Mouse (Mus musculus): Measurements from ENCODE around the gene Mfsd14a. TPM values are rescaled to one million over a fixed set of nuclear protein-coding genes. Genes with fewer than 3 reads are reported as not detected.
A peak's percentile ranks its signal among the peaks of the same experiment; 100 is the strongest.
"Not testable (repeated sequence)": the region's sequence is repeated elsewhere in the genome, so short reads cannot be mapped to it uniquely, and the experiment has no call there.

The Mfsd14a gene
- polyA plus RNA-seq, 1 experiment from 2014 or later = 84.7 TPM

GRCm38 (mm10) chr3:116681160-116681559 is 18.7 kb upstream of the Mfsd14a start, which contains the start of gene Gm43191:
Gene Gm43191, minus strand, starts transcription at chr3:116681260.
- Histone ChIP-seq H3K4me1 (replicated peaks) (no peaks in the 10 kb centered on the region), H3K9ac (replicated peaks) (no peak within 1 kb of the TSS), H3K27ac (no peak within 1 kb of the TSS), H3K27me3 (no peaks in the 10 kb centered on the region), H3K4me2 (no peak within 1 kb of the TSS), H3K36me3 (peaks cover 31% of the 10 kb centered on the region), H3K9me3 (no peaks in the 10 kb centered on the region), H3K4me3 (replicated peaks) (no peak within 1 kb of the TSS)
- ATAC-seq (ENCODE audit: insufficient number of reproducible peaks, insufficient read depth, low FRiP score, low TSS enrichment, low read depth) = no peak
- 91% methylated on average over 1 of the region's 1 CpGs for WGBS

- H3K27me3 ChIP-seq; H3K27ac ChIP-seq; H3K9ac ChIP-seq (replicated peaks); ATAC-seq (ENCODE audit: insufficient number of reproducible peaks, insufficient read depth, low FRiP score, low TSS enrichment, low read depth); H3K4me2 ChIP-seq; H3K4me1 ChIP-seq (replicated peaks); H3K36me3 ChIP-seq; H3K9me3 ChIP-seq; H3K4me3 ChIP-seq (replicated peaks): not testable (repeated sequence)
- WGBS = 91% methylated on average over 9 of the region's 9 CpGs
Measured at GRCm38 (mm10) chr3:116664281-116664680, 1.8 kb upstream of the Mfsd14a start.

DNA sequence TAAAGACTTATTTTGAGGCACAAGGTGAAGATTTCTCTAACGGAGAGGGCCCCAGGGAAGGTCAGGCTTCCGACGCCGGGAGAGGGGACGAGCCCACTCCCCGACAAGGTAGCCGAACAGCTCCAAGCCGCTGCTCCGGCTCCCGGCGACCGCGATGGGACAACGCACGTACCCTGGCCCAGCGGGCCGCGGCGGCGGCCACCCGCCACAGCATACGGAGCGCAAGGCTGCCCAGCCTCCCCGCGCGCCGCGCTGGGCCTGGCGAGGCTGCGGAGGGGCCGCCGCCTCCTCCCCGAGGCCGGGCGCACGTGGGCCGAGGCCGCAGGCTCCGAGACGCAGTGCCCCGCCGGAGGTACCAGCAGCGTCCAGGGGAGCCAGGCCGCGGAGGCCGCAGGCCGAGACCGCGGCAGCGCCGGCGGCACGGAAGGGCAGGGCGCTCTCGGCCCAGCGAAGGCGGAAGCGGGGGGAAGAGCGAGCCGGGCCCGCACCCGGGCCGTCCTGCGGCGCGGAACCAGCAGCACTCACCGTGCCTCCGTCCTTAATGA is 535 bp downstream of the Mfsd14a start:
- Histone ChIP-seq H3K4me1 (replicated peaks) (peaks cover 12% of the 10 kb centered on the region), H3K27ac (peak overlapping the region; percentile 97), H3K36me3 (no peaks in the 10 kb centered on the region), H3K4me2 (peak overlapping the region; percentile 69), H3K27me3 (no peaks in the 10 kb centered on the region), H3K4me3 (replicated peaks) (peak overlapping the region; percentile 99), H3K9me3 (no peaks in the 10 kb centered on the region), H3K9ac (replicated peaks) (peak overlapping the region; percentile 99)
- ATAC-seq (ENCODE audit: insufficient number of reproducible peaks, insufficient read depth, low FRiP score, low TSS enrichment, low read depth) = peak; percentile 87
- under 1% methylated on average over 68 of the region's 68 CpGs for WGBS

DNA sequence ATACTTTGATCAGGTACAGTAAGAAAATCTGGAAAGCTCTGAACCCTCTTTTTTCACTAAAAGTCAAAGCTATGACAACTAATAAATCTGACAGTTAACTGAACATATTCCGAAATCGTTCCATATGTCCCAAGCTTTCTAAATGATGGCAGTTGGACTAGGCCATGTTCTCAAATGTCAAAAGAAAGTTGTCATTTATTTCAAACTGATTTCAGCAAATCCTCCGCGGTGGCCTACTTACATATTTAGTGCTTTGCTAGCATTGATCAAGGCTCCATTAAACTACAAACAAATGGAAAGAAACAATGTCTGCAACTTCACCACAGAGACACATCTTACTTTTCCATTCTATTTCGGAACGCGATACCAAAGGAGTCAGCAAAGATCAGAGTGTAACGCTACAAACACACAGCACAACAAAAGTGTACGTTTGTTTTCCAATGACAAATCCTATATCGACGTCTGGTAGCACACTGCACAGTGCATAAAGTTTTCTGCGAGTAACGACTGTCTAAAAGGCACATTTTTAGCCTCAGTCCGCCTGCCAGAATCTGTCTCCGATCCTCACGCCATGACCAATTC is 1.1 kb downstream of the Mfsd14a start:
- ATAC-seq (ENCODE audit: insufficient number of reproducible peaks, insufficient read depth, low FRiP score, low TSS enrichment, low read depth) = no peak
- Histone ChIP-seq H3K4me3 (replicated peaks) (peak overlapping the region; percentile 99), H3K27ac (peak overlapping the region; percentile 97), H3K9ac (replicated peaks) (peak overlapping the region; percentile 99), H3K9me3 (no peaks in the 10 kb centered on the region), H3K27me3 (no peaks in the 10 kb centered on the region), H3K4me2 (peak overlapping the region; percentile 69), H3K36me3 (no peaks in the 10 kb centered on the region), H3K4me1 (replicated peaks) (peaks cover 12% of the 10 kb centered on the region)
- WGBS = 4% methylated on average over 16 of the region's 16 CpGs

- ATAC-seq (ENCODE audit: insufficient number of reproducible peaks, insufficient read depth, low FRiP score, low TSS enrichment, low read depth) = no peak
- Histone ChIP-seq H3K27ac (no peak overlapping the region), H3K36me3 (no peaks in the 10 kb centered on the region), H3K9me3 (no peaks in the 10 kb centered on the region), H3K4me3 (replicated peaks) (no peak overlapping the region), H3K9ac (replicated peaks) (no peak overlapping the region), H3K4me2 (no peak overlapping the region), H3K4me1 (replicated peaks) (peaks cover 12% of the 10 kb centered on the region), H3K27me3 (no peaks in the 10 kb centered on the region)
- 89% methylated on average over 13 of the region's 13 CpGs for WGBS
Measured at GRCm38 (mm10) chr3:116659856-116660430, 2.5 kb downstream of the Mfsd14a start.

- Histone ChIP-seq H3K27ac (no peak overlapping the region), H3K27me3 (no peaks in the 10 kb centered on the region), H3K4me2 (no peak overlapping the region), H3K4me3 (replicated peaks) (no peak overlapping the region), H3K4me1 (replicated peaks) (peaks cover 12% of the 10 kb centered on the region), H3K9me3 (no peaks in the 10 kb centered on the region), H3K9ac (replicated peaks) (no peak overlapping the region), H3K36me3 (no peaks in the 10 kb centered on the region)
- no peak for ATAC-seq (ENCODE audit: insufficient number of reproducible peaks, insufficient read depth, low FRiP score, low TSS enrichment, low read depth)
- whole genome bisulfite sequencing = 68% methylated on average over 15 of the region's 15 CpGs
Measured at GRCm38 (mm10) chr3:116658928-116659565, 3.4 kb downstream of the Mfsd14a start.

DNA sequence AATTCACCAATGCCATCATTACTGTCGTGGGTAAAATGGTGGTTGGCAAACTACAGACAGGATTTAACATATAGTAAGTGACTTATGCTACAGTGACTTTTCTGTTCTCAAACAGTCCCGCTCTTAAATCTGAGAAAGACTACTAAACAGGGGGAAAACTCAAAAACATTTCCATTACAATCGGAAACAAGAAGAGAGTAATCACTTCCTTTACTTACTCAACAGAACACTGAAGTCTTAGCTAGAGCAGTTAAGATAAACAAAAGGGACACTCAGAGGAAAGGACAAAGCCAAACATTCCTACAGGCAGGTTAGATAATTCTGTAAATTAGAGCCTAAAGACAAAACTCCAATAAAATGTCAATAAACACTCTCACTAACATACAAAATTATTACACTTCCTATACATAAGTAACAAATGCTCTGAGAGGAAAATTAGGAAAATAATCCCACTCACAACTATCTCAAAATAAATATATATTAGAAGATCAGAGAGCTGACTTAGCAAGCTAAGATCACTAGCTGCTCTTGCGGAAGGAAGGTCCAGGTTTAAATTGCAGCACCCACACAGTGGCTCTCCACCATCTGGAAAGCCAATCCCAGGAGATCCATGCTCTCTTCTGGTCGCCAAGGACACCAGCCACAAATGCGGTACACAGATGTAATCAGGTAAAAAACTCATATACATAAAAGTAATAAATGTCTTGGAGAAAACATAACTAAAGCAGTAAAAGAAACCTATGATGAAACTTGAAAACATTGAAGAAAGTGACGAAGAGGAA is 6.1 kb downstream of the Mfsd14a start:
- Histone ChIP-seq H3K9ac (replicated peaks) (no peak overlapping the region), H3K4me3 (replicated peaks) (no peak overlapping the region), H3K36me3 (no peaks in the 10 kb centered on the region), H3K9me3 (no peaks in the 10 kb centered on the region), H3K27me3 (no peaks in the 10 kb centered on the region), H3K4me1 (replicated peaks) (peaks cover 17% of the 10 kb centered on the region), H3K27ac (no peak overlapping the region), H3K4me2 (no peak overlapping the region)
- WGBS = 84% methylated on average over 7 of the region's 7 CpGs
- no peak for ATAC-seq (ENCODE audit: insufficient number of reproducible peaks, insufficient read depth, low FRiP score, low TSS enrichment, low read depth)

DNA sequence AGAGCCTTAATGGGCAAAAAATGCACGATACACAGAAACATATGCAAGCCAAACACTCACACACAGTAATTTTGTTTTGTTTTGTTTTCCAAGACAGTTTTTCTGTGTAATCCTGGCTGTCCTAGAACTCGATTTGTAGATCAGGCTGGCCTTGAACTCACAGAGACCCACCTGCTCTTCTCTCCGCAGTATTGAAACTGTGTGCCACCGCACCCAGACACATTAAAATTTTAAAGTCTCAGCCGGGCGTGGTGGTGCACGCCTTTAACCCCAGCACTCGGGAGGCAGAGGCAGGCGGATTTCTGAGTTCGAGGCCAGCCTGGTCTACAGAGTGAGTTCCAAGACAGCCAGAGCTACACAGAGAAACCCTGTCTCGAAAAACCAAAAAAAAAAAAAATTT is 8.4 kb downstream of the Mfsd14a start:
- peaks cover 16% of the 10 kb centered on the region for H3K36me3 ChIP-seq
- H3K9ac ChIP-seq (replicated peaks); H3K4me2 ChIP-seq; H3K9me3 ChIP-seq; ATAC-seq (ENCODE audit: insufficient number of reproducible peaks, insufficient read depth, low FRiP score, low TSS enrichment, low read depth); H3K4me1 ChIP-seq (replicated peaks); H3K27ac ChIP-seq; H3K4me3 ChIP-seq (replicated peaks); H3K27me3 ChIP-seq: not testable (repeated sequence)
- 93% methylated on average over 11 of the region's 11 CpGs for WGBS

- no peak overlapping the region for H3K9ac ChIP-seq (replicated peaks)
- H3K36me3 ChIP-seq = peaks cover 22% of the 10 kb centered on the region
- ATAC-seq (ENCODE audit: insufficient number of reproducible peaks, insufficient read depth, low FRiP score, low TSS enrichment, low read depth) = no peak
- no peak overlapping the region for H3K4me3 ChIP-seq (replicated peaks)
- WGBS = 82% methylated on average over 5 of the region's 5 CpGs
- no peaks in the 10 kb centered on the region for H3K9me3 ChIP-seq
- H3K4me2 ChIP-seq = no peak overlapping the region
- H3K27me3 ChIP-seq = no peaks in the 10 kb centered on the region
- no peak overlapping the region for H3K27ac ChIP-seq
- H3K4me1 ChIP-seq (replicated peaks) = peaks cover 5% of the 10 kb centered on the region; the same call in 1 of the 2 replicates
Measured at GRCm38 (mm10) chr3:116653278-116653945, 9.1 kb downstream of the Mfsd14a start.

DNA sequence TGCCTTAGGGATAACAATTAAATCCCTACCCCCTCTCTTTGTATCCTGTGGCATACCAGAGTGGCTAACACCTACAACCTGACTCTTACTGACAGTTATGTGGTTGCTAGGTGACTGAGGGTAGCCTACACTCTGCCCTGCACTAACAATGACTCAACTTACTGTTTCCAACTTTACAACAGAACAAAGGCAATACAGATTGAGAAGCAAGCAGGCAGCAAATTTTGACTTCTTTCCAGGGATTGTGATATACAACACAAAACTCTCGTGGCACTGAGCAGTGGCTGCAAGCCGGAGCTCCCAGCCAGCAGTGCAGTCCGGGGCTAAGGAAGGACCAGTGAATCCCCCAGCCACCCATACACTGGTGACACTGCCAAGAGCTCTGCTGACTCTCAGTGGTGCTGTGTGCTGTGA is 10.4 kb downstream of the Mfsd14a start:
- no peak overlapping the region for H3K4me3 ChIP-seq (replicated peaks)
- no peak overlapping the region for H3K27ac ChIP-seq
- H3K4me1 ChIP-seq (replicated peaks) = peaks cover 5% of the 10 kb centered on the region; the same call in 1 of the 2 replicates
- H3K9ac ChIP-seq (replicated peaks) = no peak overlapping the region
- H3K4me2 ChIP-seq = no peak overlapping the region
- no peaks in the 10 kb centered on the region for H3K27me3 ChIP-seq
- no peak for ATAC-seq (ENCODE audit: insufficient number of reproducible peaks, insufficient read depth, low FRiP score, low TSS enrichment, low read depth)
- WGBS = 83% methylated on average over 3 of the region's 3 CpGs
- peaks cover 29% of the 10 kb centered on the region for H3K36me3 ChIP-seq
- no peaks in the 10 kb centered on the region for H3K9me3 ChIP-seq

Data from limb, embryonic 12.5 days (tissue).